Mouse (Mus musculus) heart, postnatal 0 days (tissue): ENCODE data around the gene Cdk14. TPM values are rescaled to one million over a fixed set of nuclear protein-coding genes. Genes with fewer than 3 reads are reported as not detected.

Source experiments
- ATAC-seq: fragments of 200-750 bp; cut with Nextera tagmentation; 2 replicates; pipeline ENCODE4 v1.8.0; 2017; ENCODE audit warnings: low read depth, moderate number of reproducible peaks, moderate library complexity; ENCODE audit not compliant: insufficient read depth
- DNase-seq: peaks from one replicate; pipeline ENCODE4 v3.0.0-alpha.2; 2016; ENCODE audit warnings: low spot score
- H3K27ac ChIP-seq: fragments of 300-500 bp; sonication (generic); 2 replicates; pipeline ENCODE4 v1.5.1; 2014; ENCODE audit warnings: low read depth, mild to moderate bottlenecking
- H3K27me3 ChIP-seq: fragments of 300-500 bp; sonication (generic); 2 replicates; pipeline ENCODE4 v1.6.1; 2014; ENCODE audit warnings: low read length, mixed read lengths; ENCODE audit not compliant: control insufficient read depth, insufficient read depth
- H3K36me3 ChIP-seq: fragments of 300-500 bp; sonication (generic); replicated peaks from 2 replicates; pipeline ENCODE4 v1.6.1; 2014; ENCODE audit warnings: low read length, mixed read lengths; ENCODE audit not compliant: control insufficient read depth, insufficient read depth
- H3K4me1 ChIP-seq: fragments of 300-500 bp; sonication (generic); 2 replicates; pipeline ENCODE4 v1.6.1; 2014; ENCODE audit warnings: antibody characterized with exemption; ENCODE audit not compliant: control insufficient read depth, insufficient read depth
- H3K4me2 ChIP-seq: fragments of 300-500 bp; sonication (generic); 2 replicates; pipeline ENCODE4 v1.6.1; 2014; ENCODE audit warnings: low read depth, mild to moderate bottlenecking, low read length, moderate library complexity
- H3K4me3 ChIP-seq: fragments of 300-500 bp; sonication (generic); 2 replicates; pipeline ENCODE4 v1.5.1; 2014; ENCODE audit warnings: low read depth, low read length
- H3K9ac ChIP-seq: fragments of 300-500 bp; sonication (generic); replicated peaks from 2 replicates; pipeline ENCODE4 v1.6.1; 2014; ENCODE audit warnings: low read depth, low read length, mixed read lengths
- H3K9me3 ChIP-seq: fragments of 300-500 bp; sonication (generic); replicated peaks from 2 replicates; pipeline ENCODE4 v1.6.1; 2016; ENCODE audit warnings: low read length; ENCODE audit not compliant: control insufficient read depth
- CTCF ChIP-seq: IDR thresholded peaks from 2 replicates; pipeline ENCODE4 v1.5.1; 2016; ENCODE audit warnings: antibody characterized with exemption, control low read depth, low read depth
- EP300 ChIP-seq: IDR thresholded peaks from 2 replicates; pipeline ENCODE4 v1.6.1; 2016; ENCODE audit warnings: antibody characterized with exemption, low read depth
- WGBS: fragments of 180-500 bp; shearing (Covaris S2); extraction: QIAGEN DNeasy Blood & Tissue Kit; methylation state at CpG from one replicate; pipeline ENCODE4 v1.1.7; 2014; 5-methylcytosine and 5-hydroxymethylcytosine counted together
- polyA plus RNA-seq: library from polyadenylated mRNA; unstranded; fragments of >200 nt; fragmentation: Nextera tagmentation; extraction: Ambion mirVana; gene quantifications from 2 replicates; pipeline ENCODE4 v1.2.1, GENCODE M21; 2015
- total RNA-seq: library from RNA; depleted of rRNA; stranded (reverse); fragments of >200 nt; gene quantifications from 2 replicates; pipeline ENCODE4 v1.2.3, GENCODE M21; 2014; ENCODE audit warnings: low replicate concordance

The Cdk14 gene
- total and polyA plus RNA-seq, 2 experiments from 2014 or later, result 5.8 to 17.5 TPM

DNA sequence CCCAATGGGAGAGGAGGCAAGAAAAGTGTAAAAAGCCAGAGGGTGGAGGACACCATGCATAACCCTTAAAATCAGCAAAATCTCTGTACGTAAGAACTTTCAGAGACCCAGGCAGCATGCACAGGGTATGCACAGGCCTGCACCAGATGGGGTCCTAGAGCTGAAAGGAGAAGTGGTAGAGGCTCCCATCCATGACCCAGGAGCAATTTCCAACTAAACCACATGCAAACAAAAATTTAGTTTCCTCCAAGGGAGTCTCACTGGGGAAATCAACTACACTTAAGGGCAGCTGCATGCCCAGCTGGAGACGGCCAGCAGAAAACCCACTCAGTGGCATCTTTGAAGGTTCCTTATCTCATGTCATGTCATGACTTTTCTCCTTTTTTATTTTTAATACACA is 415.4 kb downstream of the Cdk14 start:
- no peaks in the 10 kb centered on the region for H3K4me1 ChIP-seq
- WGBS, result 94% methylated on average over 2 of the region's 2 CpGs
- no peak for TF ChIP-seq EP300
- no peak for TF ChIP-seq CTCF
- no peak overlapping the region for H3K27ac ChIP-seq
- H3K4me2 ChIP-seq, result no peak overlapping the region
- no peak overlapping the region for H3K4me3 ChIP-seq
- no peak overlapping the region for H3K9ac ChIP-seq
- H3K9me3 ChIP-seq, result no peaks in the 10 kb centered on the region
- no peaks in the 10 kb centered on the region for H3K36me3 ChIP-seq
- no peaks in the 10 kb centered on the region for H3K27me3 ChIP-seq
- DNase-seq (no peak), ATAC-seq (no peak)

DNA sequence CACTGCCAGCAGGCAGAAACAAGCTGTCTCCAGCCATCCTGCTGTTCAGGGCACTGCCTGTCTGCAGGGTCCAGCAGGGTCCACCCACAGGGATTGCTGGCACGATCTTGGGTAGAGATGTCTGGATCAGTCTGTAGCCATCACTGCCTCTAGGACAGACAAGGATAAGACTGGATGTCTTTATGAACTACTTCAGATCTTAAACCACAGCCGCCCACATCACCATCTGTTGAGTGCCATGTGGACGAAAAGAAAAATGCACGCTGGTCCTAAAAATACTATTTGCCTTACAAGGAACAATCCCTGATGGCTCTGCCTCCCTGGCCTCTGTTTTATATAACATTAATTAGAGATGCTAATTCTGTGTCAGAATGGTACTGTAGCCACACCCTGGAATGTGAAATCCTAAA is 426.9 kb downstream of the Cdk14 start:
- DNase-seq (no peak), ATAC-seq (no peak)
- WGBS, result 67% methylated on average over 4 of the region's 4 CpGs
- Histone ChIP-seq H3K4me2 (no peak overlapping the region), H3K27ac (no peak overlapping the region), H3K4me3 (no peak overlapping the region), H3K4me1 (no peaks in the 10 kb centered on the region), H3K9me3 (no peaks in the 10 kb centered on the region), H3K9ac (no peak overlapping the region), H3K36me3 (no peaks in the 10 kb centered on the region), H3K27me3 (no peaks in the 10 kb centered on the region)
- TF ChIP-seq EP300, result no peak

DNA sequence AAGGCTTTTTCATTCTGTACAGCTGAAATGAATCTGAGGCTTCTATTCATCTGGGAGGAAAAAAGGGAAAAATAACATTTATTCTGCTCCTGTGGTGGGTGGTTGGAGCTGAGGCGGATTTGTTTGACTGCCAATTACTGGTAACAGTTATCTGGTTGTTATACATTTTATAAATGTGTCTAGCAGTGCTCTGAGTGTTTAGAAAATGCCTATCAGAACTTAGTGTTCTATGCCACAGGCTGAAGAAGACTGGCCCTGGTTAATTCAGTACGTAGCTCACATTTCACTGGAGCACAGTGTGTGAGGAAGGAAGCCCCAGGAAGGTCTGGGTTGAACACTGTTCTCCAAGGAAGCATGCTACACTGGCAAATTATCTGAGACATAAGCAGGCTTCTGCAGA is 429.1 kb downstream of the Cdk14 start:
- Histone ChIP-seq H3K9ac (no peak overlapping the region), H3K4me3 (no peak overlapping the region), H3K4me2 (no peak overlapping the region), H3K4me1 (no peaks in the 10 kb centered on the region), H3K27me3 (no peaks in the 10 kb centered on the region), H3K9me3 (no peaks in the 10 kb centered on the region), H3K36me3 (no peaks in the 10 kb centered on the region), H3K27ac (no peak overlapping the region)
- TF ChIP-seq EP300 (no peak), CTCF (no peak)
- no peak for ATAC-seq
- DNase-seq, result no peak
- 75% methylated on average over 2 of the region's 2 CpGs for WGBS

DNA sequence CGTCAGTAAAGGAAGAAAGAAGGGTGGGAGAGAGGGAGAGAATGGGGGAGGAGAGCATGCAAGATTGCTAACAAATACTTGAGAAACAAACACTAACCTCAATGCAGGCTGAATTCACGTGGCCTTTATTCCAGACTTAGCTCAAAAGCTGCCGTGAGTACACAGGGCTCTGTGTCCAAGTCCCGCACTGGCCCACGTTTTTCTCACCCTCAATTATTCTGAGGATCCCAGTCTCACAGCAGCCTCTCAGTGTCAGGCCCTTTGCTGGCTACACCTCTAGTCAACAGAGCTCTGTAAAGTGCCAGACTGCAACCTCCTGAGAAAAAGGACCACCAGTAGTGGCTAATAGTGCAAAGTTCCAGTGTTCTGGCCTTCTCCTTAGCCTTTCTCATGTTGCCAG is 429.9 kb downstream of the Cdk14 start:
- ATAC-seq (no peak), DNase-seq (no peak)
- no peaks in the 10 kb centered on the region for H3K27me3 ChIP-seq
- H3K4me1 ChIP-seq, result no peaks in the 10 kb centered on the region
- H3K9me3 ChIP-seq, result no peaks in the 10 kb centered on the region
- WGBS, result 78% methylated on average over 5 of the region's 5 CpGs
- H3K9ac ChIP-seq, result no peak overlapping the region
- no peak overlapping the region for H3K27ac ChIP-seq
- H3K4me2 ChIP-seq, result no peak overlapping the region
- no peaks in the 10 kb centered on the region for H3K36me3 ChIP-seq
- H3K4me3 ChIP-seq, result no peak overlapping the region
- TF ChIP-seq EP300 (no peak), CTCF (no peak)

DNA sequence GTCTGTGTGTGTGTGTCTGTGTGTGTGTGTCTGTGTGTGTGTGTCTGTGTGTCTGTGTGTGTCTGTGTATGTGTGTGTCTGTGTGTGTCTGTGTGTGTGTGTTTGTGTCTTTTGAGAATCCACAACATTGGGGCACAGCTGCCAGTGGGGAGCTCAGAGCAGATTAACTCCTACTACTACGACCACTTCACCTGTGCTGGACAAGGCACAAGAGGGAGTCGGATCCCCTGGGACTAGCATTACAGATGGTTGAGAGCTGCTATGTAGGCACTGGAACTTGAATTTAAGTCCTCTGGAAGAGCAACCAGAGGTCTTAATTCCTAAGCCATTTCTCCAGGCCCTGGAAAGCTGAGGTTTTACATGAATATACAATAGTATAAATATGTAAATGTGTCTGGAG is 433.9 kb downstream of the Cdk14 start:
- H3K27ac ChIP-seq, result no peak overlapping the region
- ATAC-seq (no peak), DNase-seq (no peak)
- no peak overlapping the region for H3K9ac ChIP-seq
- H3K4me3 ChIP-seq, result no peak overlapping the region
- no peaks in the 10 kb centered on the region for H3K4me1 ChIP-seq
- no peaks in the 10 kb centered on the region for H3K27me3 ChIP-seq
- 82% methylated on average over 2 of the region's 2 CpGs for WGBS
- no peaks in the 10 kb centered on the region for H3K36me3 ChIP-seq
- H3K9me3 ChIP-seq, result no peaks in the 10 kb centered on the region
- no peak overlapping the region for H3K4me2 ChIP-seq
- no peak for TF ChIP-seq EP300
- no peak for TF ChIP-seq CTCF

DNA sequence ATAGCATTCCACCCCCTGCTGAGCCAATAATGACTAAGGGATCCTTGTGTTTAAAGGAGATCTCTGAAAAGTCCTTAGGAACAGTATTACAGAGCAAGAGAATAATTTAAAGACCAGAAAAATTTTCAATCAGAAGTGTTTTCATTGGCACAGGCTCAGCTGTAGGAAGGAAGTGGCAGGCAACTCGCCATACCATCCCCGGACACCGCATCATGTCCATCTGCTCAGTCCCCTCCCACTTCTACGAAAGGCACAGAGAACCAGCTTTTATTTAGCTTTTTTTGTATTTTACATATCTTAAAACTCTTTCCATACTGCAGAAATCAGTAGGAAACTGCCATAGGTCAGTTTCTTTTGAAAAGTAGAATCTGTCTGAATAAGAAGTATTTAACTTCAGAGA is 440.6 kb downstream of the Cdk14 start:
- ATAC-seq (no peak), DNase-seq (no peak)
- no peak overlapping the region for H3K4me3 ChIP-seq
- no peaks in the 10 kb centered on the region for H3K4me1 ChIP-seq
- H3K9me3 ChIP-seq, result no peaks in the 10 kb centered on the region
- H3K27ac ChIP-seq, result no peak overlapping the region
- WGBS, result 81% methylated on average over 4 of the region's 4 CpGs
- H3K27me3 ChIP-seq, result no peaks in the 10 kb centered on the region
- H3K9ac ChIP-seq, result no peak overlapping the region
- TF ChIP-seq EP300, result no peak
- no peak for TF ChIP-seq CTCF
- H3K4me2 ChIP-seq, result no peak overlapping the region
- H3K36me3 ChIP-seq, result no peaks in the 10 kb centered on the region
